Mouse (Mus musculus): ENCODE measurements around the gene Cmah.

GRCm38 (mm10) chr13:24453737-24454136, 126.5 kb downstream of the Cmah start:
- TF ChIP-seq CTCF (conservative IDR thresholded peaks at IDR 0.05; ENCODE audit: insufficient read depth, insufficient read length, low read depth, low read length) (no peak), POLR2A (IDR thresholded peaks at IDR 0.05; ENCODE audit: low read depth, low read length) (no peak)

Data from kidney, adult 2 months (tissue).